Mouse (Mus musculus): ENCODE results near the gene Gm45234. TPM values are rescaled to one million over a fixed set of nuclear protein-coding genes. Genes with fewer than 3 reads are reported as not detected.
"Not testable (repeated sequence)": the region's sequence is repeated elsewhere in the genome, so short reads cannot be mapped to it uniquely, and the experiment has no call there.

Gene Gm45234
- not detected in 2 replicates for polyA plus RNA-seq (2012; rRNA removed)

- DNase-seq (ENCODE audit: low read depth): no peak
Measured at GRCm38 (mm10) chr6:124755831-124756595, at the start of gene Gm45234, which contains the start of gene Atn1. Gene Gm45234, minus strand, starts transcription at chr6:124756021. Gene Atn1, minus strand, starts transcription at chr6:124756524.

GRCm38 (mm10) chr6:124804341-124804740 lies 48.5 kb upstream of the Gm45234 start:
- no peak for DNase-seq (ENCODE audit: low read depth)

- DNase-seq (ENCODE audit: low read depth): not testable (repeated sequence)
Measured at GRCm38 (mm10) chr6:124803691-124804090, 47.9 kb upstream of the Gm45234 start.

- DNase-seq (ENCODE audit: low read depth): no peak
Measured at GRCm38 (mm10) chr6:124803061-124803460, 47.2 kb upstream of the Gm45234 start.

- not testable (repeated sequence) for DNase-seq (ENCODE audit: low read depth)
Measured at GRCm38 (mm10) chr6:124802400-124802799, 46.6 kb upstream of the Gm45234 start.

- DNase-seq (ENCODE audit: low read depth): no peak
Measured at GRCm38 (mm10) chr6:124796200-124796599, 40.4 kb upstream of the Gm45234 start.

GRCm38 (mm10) chr6:124795781-124796180 lies 40.0 kb upstream of the Gm45234 start:
- DNase-seq (ENCODE audit: low read depth): no peak

- DNase-seq (ENCODE audit: low read depth): no peak
Measured at GRCm38 (mm10) chr6:124791911-124792310, 36.1 kb upstream of the Gm45234 start.

GRCm38 (mm10) chr6:124790121-124790520 lies 34.3 kb upstream of the Gm45234 start:
- no peak for DNase-seq (ENCODE audit: low read depth)

GRCm38 (mm10) chr6:124789519-124789918 lies 33.7 kb upstream of the Gm45234 start:
- DNase-seq (ENCODE audit: low read depth): no peak

- no peak for DNase-seq (ENCODE audit: low read depth)
Measured at GRCm38 (mm10) chr6:124787722-124788121, 31.9 kb upstream of the Gm45234 start.

- no peak for DNase-seq (ENCODE audit: low read depth)
Measured at GRCm38 (mm10) chr6:124786756-124787420, 31.1 kb upstream of the Gm45234 start.

- DNase-seq (ENCODE audit: low read depth): no peak
Measured at GRCm38 (mm10) chr6:124782436-124782835, 26.6 kb upstream of the Gm45234 start.

- DNase-seq (ENCODE audit: low read depth): no peak
Measured at GRCm38 (mm10) chr6:124780917-124781316, 25.1 kb upstream of the Gm45234 start.

- no peak for DNase-seq (ENCODE audit: low read depth)
Measured at GRCm38 (mm10) chr6:124779984-124780416, 24.2 kb upstream of the Gm45234 start.

GRCm38 (mm10) chr6:124779222-124779983 lies 23.6 kb upstream of the Gm45234 start, which contains the start of gene Lrrc23:
Gene Lrrc23, minus strand, starts transcription at chr6:124779727.
- DNase-seq (ENCODE audit: low read depth): no peak

- DNase-seq (ENCODE audit: low read depth): no peak
Measured at GRCm38 (mm10) chr6:124770511-124770910, 14.7 kb upstream of the Gm45234 start.

- no peak for DNase-seq (ENCODE audit: low read depth)
Measured at GRCm38 (mm10) chr6:124770013-124770412, 14.2 kb upstream of the Gm45234 start.

GRCm38 (mm10) chr6:124769101-124769765 lies 13.4 kb upstream of the Gm45234 start, which contains the start of gene Eno2:
Gene Eno2, minus strand, starts transcription at chr6:124769673.
- no peak for DNase-seq (ENCODE audit: low read depth)

GRCm38 (mm10) chr6:124768704-124769044 lies 12.9 kb upstream of the Gm45234 start:
- no peak for DNase-seq (ENCODE audit: low read depth)

- DNase-seq (ENCODE audit: low read depth): no peak
Measured at GRCm38 (mm10) chr6:124767920-124768703, 12.3 kb upstream of the Gm45234 start.
